Mouse (Mus musculus) intestine, embryonic 14.5 days (tissue): ENCODE measurements around the gene Fmod. TPM values are rescaled to one million over a fixed set of nuclear protein-coding genes. Genes with fewer than 3 reads are reported as not detected.

Experiments used
- ATAC-seq: fragments of 200-750 bp; cut with Nextera tagmentation; replicated peaks from 2 replicates; pipeline ENCODE4 v1.8.0; 2017; ENCODE audit warnings: low read depth, moderate number of reproducible peaks, moderate TSS enrichment, moderate library complexity; ENCODE audit not compliant: low FRiP score, low TSS enrichment
- DNase-seq: peaks from one replicate; pipeline ENCODE4 v3.0.0-alpha.2; 2018; ENCODE audit warnings: low spot score
- H3K27ac ChIP-seq: fragments of 300-500 bp; sonication (generic); 2 replicates; pipeline ENCODE4 v1.5.1; 2014; ENCODE audit warnings: low read depth, mild to moderate bottlenecking, control low read depth
- H3K27me3 ChIP-seq: fragments of 300-500 bp; sonication (generic); replicated peaks from 2 replicates; pipeline ENCODE4 v1.6.1; 2014; ENCODE audit warnings: low read length, control low read depth; ENCODE audit not compliant: control insufficient read depth, insufficient read depth
- H3K36me3 ChIP-seq: fragments of 300-500 bp; sonication (generic); 2 replicates; pipeline ENCODE4 v1.6.1; 2014; ENCODE audit warnings: low read length, control low read depth; ENCODE audit not compliant: control insufficient read depth, insufficient read depth
- H3K4me1 ChIP-seq: fragments of 300-500 bp; sonication (generic); replicated peaks from 2 replicates; pipeline ENCODE4 v1.6.1; 2014; ENCODE audit warnings: low read length, control low read depth, mixed read lengths; ENCODE audit not compliant: control insufficient read depth, insufficient read depth
- H3K4me2 ChIP-seq: fragments of 300-500 bp; sonication (generic); 2 replicates; pipeline ENCODE4 v1.6.1; 2014; ENCODE audit warnings: low read length
- H3K4me3 ChIP-seq: fragments of 300-500 bp; sonication (generic); 2 replicates; pipeline ENCODE4 v1.5.1; 2014; ENCODE audit warnings: low read depth, low read length, control low read depth, mixed read lengths
- H3K9ac ChIP-seq: fragments of 300-500 bp; sonication (generic); 2 replicates; pipeline ENCODE4 v1.6.1; 2014; ENCODE audit warnings: mild to moderate bottlenecking, low read length
- H3K9me3 ChIP-seq: fragments of 300-500 bp; sonication (generic); 2 replicates; pipeline ENCODE4 v1.6.1; 2016; ENCODE audit warnings: low read length, control low read depth; ENCODE audit not compliant: control insufficient read depth
- WGBS: fragments of 180-500 bp; shearing (Covaris S2); extraction: QIAGEN DNeasy Blood & Tissue Kit; methylation state at CpG from one replicate; pipeline ENCODE4 v1.1.7; 2014; 5-methylcytosine and 5-hydroxymethylcytosine counted together
- polyA plus RNA-seq: library from polyadenylated mRNA; unstranded; fragments of >200 nt; fragmentation: Nextera tagmentation; extraction: Ambion mirVana; gene quantifications from 2 replicates; pipeline ENCODE4 v1.2.1, GENCODE M21; 2014

The Fmod gene
- polyA plus RNA-seq, 1 experiment from 2014 or later: 8.2 TPM

DNA sequence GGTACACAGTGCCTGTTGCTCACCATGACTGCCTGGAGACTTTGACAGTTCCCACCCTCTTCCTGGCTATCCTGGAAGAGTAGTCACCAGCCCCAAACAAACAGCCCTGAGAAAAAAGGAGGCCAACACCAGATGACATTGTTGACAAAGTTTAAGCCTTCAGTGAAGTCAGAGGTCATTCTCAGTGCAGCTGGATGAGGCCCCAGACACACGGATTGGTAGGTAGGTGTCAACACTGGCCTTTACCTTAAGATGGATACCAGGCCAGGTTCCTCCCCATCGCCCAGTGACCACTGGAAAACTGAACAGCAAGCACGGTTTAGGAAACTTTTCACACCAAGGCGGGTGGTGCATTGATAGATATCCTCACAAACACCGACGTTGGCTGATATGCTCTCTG is 55.3 kb downstream of the Fmod start:
- DNase-seq (no peak), ATAC-seq (0 out of 2 replicates have a peak, but pooled peaks have one; percentile 10)
- peak overlapping the region; percentile 81 for H3K27ac ChIP-seq
- H3K4me3 ChIP-seq: peak overlapping the region; percentile 43; the same call in 1 of the 2 replicates
- no peaks in the 10 kb centered on the region for H3K36me3 ChIP-seq
- H3K9ac ChIP-seq: peak overlapping the region; percentile 58
- peak overlapping the region; percentile 82 for H3K4me2 ChIP-seq
- H3K27me3 ChIP-seq: no peaks in the 10 kb centered on the region
- WGBS: 17% methylated on average over 6 of the region's 6 CpGs
- H3K4me1 ChIP-seq: peaks cover 34% of the 10 kb centered on the region
- H3K9me3 ChIP-seq: no peaks in the 10 kb centered on the region

DNA sequence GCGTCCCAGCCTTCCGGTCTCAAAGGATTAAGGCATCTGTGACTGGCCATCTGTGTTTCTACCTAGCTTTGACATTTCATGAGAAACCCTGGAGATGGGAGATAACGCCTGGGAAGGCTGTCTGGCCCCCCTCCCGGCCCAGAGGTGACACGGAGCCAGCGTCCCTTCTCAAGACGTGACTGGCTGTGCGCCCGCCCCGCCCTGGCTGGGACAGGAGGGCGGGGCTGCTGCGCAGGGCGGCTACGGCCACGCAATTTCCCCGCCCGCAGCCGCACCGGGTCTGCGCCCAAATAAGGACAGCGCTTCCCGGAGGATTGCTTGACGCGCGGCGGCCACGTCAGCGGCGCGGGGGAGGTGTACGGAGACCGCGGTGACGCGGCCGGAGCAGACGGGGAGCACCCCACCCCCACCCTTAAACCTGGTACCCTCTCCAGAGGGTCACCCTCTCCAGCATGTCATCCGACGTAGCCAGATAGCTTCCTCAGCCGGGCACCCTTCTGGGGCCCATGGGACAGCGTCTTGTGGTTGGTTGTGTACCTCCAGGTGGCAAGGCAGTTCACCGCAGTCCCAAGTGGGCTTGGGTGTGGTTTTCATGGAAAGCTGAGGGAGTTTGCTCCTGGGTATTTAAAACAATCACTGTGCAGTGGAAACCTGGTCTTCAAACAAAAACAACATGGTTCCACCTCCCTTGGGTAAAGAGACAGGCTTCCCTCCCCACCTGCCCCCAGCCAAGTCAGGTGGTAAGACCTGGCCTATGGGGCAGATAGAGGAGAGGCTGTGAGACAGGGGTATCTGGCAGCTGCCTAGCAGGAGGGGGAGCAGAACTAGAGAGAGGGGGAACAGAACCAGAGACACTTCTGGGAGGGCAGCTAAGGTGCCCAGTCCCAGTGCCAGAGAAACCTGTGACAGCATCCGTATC is 56.1 kb downstream of the Fmod start:
- WGBS: 1% methylated on average over 43 of the region's 43 CpGs
- DNase-seq (peak; percentile 90), ATAC-seq (peak; percentile 92)
- H3K27ac ChIP-seq: peak overlapping the region; percentile 81
- H3K4me1 ChIP-seq: peaks cover 40% of the 10 kb centered on the region
- peak overlapping the region; percentile 43 for H3K4me3 ChIP-seq
- H3K27me3 ChIP-seq: no peaks in the 10 kb centered on the region
- no peaks in the 10 kb centered on the region for H3K36me3 ChIP-seq
- H3K4me2 ChIP-seq: peak overlapping the region; percentile 82
- peak overlapping the region; percentile 58 for H3K9ac ChIP-seq
- H3K9me3 ChIP-seq: no peaks in the 10 kb centered on the region

DNA sequence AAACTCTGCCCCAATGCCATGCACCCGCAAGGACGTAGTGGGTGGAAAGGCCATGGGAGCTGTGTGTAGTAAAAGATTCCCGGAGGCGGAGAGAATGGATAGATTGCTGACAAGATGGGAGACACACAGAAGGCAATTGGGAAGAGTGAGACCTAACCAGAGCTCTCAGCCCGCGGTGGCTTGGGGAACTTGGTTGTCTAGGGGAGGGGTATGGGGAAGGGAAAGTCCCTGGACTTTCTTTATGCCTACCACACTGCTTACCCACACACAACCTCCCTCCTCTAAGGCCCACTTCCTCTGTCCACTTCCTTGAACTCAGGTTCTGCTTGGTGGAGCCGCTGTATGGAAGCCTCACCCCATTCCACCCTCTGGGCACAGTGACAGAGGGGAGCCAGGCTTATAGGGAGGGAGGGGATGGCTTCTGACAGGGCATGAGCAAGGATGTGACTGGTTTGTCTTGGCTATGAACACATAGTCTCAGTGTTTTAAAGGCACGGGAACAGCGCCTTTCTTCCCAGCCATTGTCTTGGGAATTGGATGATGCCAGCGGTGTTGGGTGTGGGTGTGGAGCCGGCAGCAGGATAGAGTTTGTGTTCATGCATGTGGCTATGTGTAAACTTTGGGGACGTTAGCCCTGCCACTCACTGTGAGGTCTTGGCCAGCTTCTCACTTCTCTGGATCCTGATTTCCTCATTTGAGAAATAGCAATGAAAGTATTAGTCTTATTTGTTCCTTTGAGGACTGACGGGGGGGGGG is 56.9 kb downstream of the Fmod start:
- H3K4me2 ChIP-seq: peak overlapping the region; percentile 82
- H3K9ac ChIP-seq: peak overlapping the region; percentile 58; the same call in 1 of the 2 replicates
- no peak overlapping the region for H3K4me3 ChIP-seq
- H3K27ac ChIP-seq: peak overlapping the region; percentile 81; the same call in 1 of the 2 replicates
- no peaks in the 10 kb centered on the region for H3K27me3 ChIP-seq
- 62% methylated on average over 13 of the region's 13 CpGs for WGBS
- no peaks in the 10 kb centered on the region for H3K36me3 ChIP-seq
- H3K9me3 ChIP-seq: no peaks in the 10 kb centered on the region
- DNase-seq (no peak), ATAC-seq (no peak)
- H3K4me1 ChIP-seq: peaks cover 48% of the 10 kb centered on the region

DNA sequence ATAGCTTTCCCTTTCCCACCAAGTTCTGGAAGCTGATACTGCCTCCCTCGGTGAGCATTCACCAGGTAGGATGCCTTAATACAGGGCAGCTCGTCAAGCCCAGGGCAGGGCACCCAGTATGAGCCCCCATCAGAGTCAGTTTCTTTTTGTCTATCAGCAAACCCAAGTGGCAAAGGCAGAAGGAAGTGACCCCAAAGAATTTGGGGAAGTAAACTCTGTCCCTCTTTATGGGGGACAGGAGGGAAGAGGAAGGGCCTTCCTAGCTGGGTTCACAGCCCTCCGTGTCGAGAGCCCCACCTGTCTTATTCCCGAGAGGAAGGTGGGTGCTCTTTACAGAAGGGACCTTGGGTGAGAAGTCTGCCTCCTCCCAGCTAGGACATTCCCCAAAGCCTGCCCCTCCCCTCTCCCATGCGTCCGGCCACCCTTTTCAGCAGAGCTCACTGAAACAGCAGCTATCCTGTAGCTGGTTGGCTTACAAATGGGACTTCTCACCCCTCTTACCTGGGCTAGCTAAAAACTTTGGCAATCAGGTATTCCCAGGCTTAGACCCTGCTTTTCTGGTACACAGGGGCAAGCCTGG is 58.1 kb downstream of the Fmod start:
- Histone ChIP-seq H3K9me3 (no peaks in the 10 kb centered on the region), H3K4me2 (no peak overlapping the region), H3K9ac (no peak overlapping the region), H3K4me1 (peaks cover 57% of the 10 kb centered on the region), H3K27ac (no peak overlapping the region), H3K27me3 (no peaks in the 10 kb centered on the region), H3K4me3 (no peak overlapping the region), H3K36me3 (no peaks in the 10 kb centered on the region)
- no peak for DNase-seq
- ATAC-seq: no peak
- 67% methylated on average over 7 of the region's 7 CpGs for WGBS

DNA sequence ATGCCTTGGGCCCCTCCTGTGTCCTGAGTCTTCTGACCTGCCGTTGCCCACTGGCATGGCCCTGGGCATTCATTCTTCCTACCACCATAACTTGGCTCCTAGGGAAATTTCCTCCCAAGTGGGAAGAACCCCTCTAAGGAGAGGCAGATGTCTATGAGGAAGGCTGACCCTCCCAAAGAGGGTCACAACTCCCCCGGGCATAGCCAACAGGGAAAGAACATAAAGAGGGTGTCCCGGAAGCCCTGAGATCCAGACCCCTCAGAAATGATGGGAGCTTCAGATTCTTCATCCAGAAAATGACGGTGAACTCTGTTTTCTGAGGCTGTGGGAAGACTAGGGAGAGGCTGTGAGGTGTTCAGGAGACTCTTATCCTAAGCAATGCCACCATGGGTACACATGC is 58.7 kb downstream of the Fmod start:
- WGBS: 80% methylated on average over 4 of the region's 4 CpGs
- Histone ChIP-seq H3K4me2 (no peak overlapping the region), H3K36me3 (no peaks in the 10 kb centered on the region), H3K4me1 (peaks cover 58% of the 10 kb centered on the region), H3K9ac (no peak overlapping the region), H3K27ac (peak overlapping the region; percentile 36), H3K9me3 (no peaks in the 10 kb centered on the region), H3K27me3 (no peaks in the 10 kb centered on the region), H3K4me3 (no peak overlapping the region)
- no peak for DNase-seq
- ATAC-seq: no peak

DNA sequence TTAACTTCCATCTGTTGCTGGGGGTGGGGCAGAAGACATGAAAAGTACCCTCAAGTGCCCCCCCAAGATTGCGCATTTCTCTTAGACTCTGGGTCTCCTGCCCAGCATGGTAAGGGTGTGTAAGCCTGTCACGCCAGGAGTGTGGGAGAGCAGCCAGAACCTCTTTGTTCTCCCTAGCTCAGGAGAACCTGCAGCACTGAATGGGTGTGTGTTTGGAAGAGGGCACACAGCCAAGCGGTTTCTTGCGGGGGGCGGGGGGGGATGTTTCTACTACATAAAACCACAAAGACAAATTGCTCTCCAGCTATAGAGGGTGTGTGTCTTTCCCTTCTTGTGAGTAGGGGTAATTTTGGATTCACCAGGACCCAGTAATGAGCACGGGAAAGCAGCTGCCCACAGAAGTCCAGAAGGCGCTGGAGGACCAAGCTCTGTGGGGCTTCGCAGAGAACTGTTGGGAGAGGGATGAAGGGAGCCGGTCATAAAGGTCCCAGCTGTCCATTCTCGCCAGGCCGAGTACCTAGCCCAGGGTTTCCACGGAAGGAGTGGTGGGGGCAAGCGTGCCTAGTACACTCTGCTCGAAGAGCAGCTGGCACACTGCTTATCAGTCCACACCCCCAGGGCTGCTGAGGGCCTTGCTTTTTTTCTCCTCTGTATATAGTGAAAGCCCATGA is 59.3 kb downstream of the Fmod start:
- 44% methylated on average over 14 of the region's 14 CpGs for WGBS

DNA sequence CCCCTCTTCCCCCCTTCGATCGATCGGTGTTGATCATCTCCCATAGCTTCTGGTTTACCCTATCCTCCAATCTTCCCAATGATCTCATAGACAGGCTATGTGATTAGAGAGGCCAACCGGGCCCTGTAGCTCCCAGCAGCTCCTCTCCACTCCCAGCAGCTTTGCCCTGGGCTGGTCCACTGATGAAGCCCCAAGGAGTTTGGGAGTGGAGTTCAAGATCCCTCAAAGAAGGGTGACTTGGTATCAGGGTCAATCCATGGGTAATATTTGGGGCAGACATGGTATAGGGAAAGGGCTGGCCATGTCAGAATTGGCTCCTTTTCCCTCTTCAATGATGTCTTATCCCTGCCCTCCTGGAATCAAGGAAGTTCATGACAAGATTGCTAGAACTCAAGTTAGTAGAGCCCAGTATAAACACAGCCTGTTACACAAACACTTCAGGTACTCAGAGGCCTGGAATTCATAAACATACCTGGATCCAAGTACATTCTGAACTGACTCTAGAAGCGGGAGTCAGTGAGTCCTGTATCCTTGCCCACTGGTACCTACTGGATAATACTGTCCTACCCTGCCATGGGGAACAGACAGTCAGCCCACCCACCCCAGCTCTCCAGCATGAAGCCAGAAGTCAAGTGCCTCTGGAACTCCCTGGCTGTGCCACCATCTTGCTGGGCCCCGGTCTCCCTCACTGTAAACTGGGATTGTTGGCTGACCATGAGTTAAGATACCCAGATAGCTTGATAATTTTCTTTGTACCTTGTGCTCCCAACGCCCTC is 60.2 kb downstream of the Fmod start:
- peaks cover 54% of the 10 kb centered on the region for H3K4me1 ChIP-seq
- no peak for ATAC-seq
- H3K27ac ChIP-seq: peak overlapping the region; percentile 97
- H3K4me2 ChIP-seq: no peak overlapping the region
- H3K4me3 ChIP-seq: no peak overlapping the region
- H3K27me3 ChIP-seq: no peaks in the 10 kb centered on the region
- no peak overlapping the region for H3K9ac ChIP-seq
- H3K36me3 ChIP-seq: no peaks in the 10 kb centered on the region
- DNase-seq: no peak
- H3K9me3 ChIP-seq: no peaks in the 10 kb centered on the region
- WGBS: 86% methylated on average over 7 of the region's 7 CpGs

More for the DNA sequence above, 59.3 kb downstream of the Fmod start:
- H3K4me2 ChIP-seq: no peak overlapping the region
- no peaks in the 10 kb centered on the region for H3K9me3 ChIP-seq
- no peak overlapping the region for H3K9ac ChIP-seq
- no peaks in the 10 kb centered on the region for H3K27me3 ChIP-seq
- DNase-seq: no peak
- no peak overlapping the region for H3K4me3 ChIP-seq
- peak overlapping the region; percentile 36 for H3K27ac ChIP-seq
- H3K4me1 ChIP-seq: peaks cover 58% of the 10 kb centered on the region
- H3K36me3 ChIP-seq: no peaks in the 10 kb centered on the region
- no peak for ATAC-seq
